Mouse (Mus musculus): ENCODE measurements around the gene Cnst. TPM values are rescaled to one million over a fixed set of nuclear protein-coding genes. Genes with fewer than 3 reads are reported as not detected.
A peak's percentile ranks its signal among the peaks of the same experiment; 100 is the strongest.

The Cnst gene
- polyA plus RNA-seq, 1 experiment, result 28.3 TPM

DNA sequence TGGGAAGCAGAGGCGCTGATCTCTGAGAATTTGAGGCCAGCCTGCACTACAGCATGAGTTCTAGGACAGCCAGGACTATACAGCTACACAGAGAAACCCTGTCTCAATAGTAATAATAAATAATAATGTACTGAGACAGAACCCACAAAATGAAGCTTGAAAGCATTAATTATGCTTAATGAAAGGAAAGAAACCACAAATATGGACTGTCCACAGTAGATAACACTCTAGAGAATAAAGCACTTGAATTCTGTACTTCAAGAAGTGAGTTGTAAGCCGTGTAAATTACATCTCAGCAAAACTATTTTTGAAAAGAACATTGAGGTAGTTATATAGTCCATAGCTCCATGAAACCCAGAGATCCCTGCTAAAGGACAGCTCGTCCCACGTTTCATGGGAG is 38.0 kb downstream of the Cnst start:
- DNase-seq, result no peak
- Histone ChIP-seq H3K36me3 (ENCODE audit: control insufficient read depth, insufficient read depth, low read length) (peaks cover 5% of the 10 kb centered on the region; the same call in 1 of the 2 replicates), H3K4me3 (ENCODE audit: control insufficient read depth, insufficient read depth, low read length) (no peak overlapping the region), H3K27ac (ENCODE audit: control insufficient read depth, insufficient read depth, low read length) (no peak overlapping the region), H3K27me3 (ENCODE audit: control insufficient read depth, insufficient read depth, low read length) (no peaks in the 10 kb centered on the region), H3K4me1 (replicated peaks; ENCODE audit: control insufficient read depth, insufficient read depth, low read length) (peaks cover 33% of the 10 kb centered on the region)
- TF ChIP-seq CTCF (IDR thresholded peaks at IDR 0.05; ENCODE audit: borderline replicate concordance, control insufficient read depth, extremely low read depth, insufficient read depth, low read length, poor library complexity) (no peak), POLR2A (IDR thresholded peaks at IDR 0.05; ENCODE audit: control insufficient read depth, extremely low read depth, insufficient read depth, low read length, poor library complexity) (no peak)
- 92% methylated on average over 4 of the region's 4 CpGs for WGBS

DNA sequence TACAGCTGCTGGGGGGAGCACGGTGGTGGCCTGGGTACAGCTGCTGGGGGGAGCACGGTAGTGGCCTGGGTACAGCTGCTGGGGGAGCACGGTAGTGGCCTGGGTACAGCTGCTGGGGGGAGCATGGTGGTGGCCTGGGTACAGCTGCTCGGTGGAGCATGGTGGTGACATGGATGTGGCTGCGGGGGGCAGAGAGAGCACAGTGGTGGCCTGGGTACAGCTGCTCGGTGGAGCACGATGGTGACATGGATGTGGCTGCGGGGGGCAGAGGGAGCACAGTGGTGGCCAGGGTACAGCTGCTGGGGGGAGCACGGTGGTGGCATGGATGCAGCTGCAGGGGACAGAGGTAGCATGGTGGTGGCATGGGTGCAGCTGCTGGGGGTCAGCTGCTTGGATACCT is 39.5 kb downstream of the Cnst start:
- no peak for TF ChIP-seq CTCF (IDR thresholded peaks at IDR 0.05; ENCODE audit: borderline replicate concordance, control insufficient read depth, extremely low read depth, insufficient read depth, low read length, poor library complexity)
- TF ChIP-seq POLR2A (IDR thresholded peaks at IDR 0.05; ENCODE audit: control insufficient read depth, extremely low read depth, insufficient read depth, low read length, poor library complexity), result no peak
- Histone ChIP-seq H3K27ac (ENCODE audit: control insufficient read depth, insufficient read depth, low read length) (no peak overlapping the region), H3K4me3 (ENCODE audit: control insufficient read depth, insufficient read depth, low read length) (no peak overlapping the region), H3K4me1 (replicated peaks; ENCODE audit: control insufficient read depth, insufficient read depth, low read length) (peaks cover 30% of the 10 kb centered on the region), H3K36me3 (ENCODE audit: control insufficient read depth, insufficient read depth, low read length) (peaks cover under 1% of the 10 kb centered on the region; the same call in 1 of the 2 replicates), H3K27me3 (ENCODE audit: control insufficient read depth, insufficient read depth, low read length) (no peaks in the 10 kb centered on the region)
- no peak for DNase-seq
- 74% methylated on average over 9 of the region's 9 CpGs for WGBS

DNA sequence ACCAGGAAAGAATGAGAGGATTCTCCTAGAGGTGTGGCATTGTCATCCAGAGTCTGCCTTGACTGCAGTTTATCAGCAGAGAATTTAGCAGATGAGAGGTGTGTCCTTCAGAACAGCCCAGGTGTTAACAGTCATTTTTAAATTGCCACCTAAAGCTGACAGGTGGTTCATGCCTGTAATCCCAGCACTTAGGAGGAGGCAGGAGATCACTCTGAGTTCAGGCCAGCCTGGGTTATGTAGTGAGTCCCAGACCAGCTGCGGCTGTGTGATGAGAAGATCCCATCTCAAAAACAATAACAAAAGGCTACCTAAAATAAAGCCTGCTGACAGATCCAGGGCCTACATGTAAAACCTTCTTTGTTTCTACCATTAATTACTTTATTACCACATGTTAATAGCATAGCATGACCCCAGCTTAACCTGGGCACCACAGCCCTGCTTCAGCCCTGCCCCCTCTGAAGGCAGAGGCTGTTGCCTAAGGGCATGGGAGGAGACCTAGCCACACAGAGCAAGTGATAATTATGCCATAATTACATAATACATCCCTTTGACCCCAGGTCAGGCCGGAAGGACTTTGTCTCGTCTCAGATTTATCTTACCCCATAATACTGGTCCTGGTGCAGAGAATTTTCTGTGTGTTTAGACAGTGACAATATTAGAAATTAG is 40.4 kb downstream of the Cnst start:
- WGBS, result 94% methylated on average over 3 of the region's 3 CpGs
- DNase-seq, result no peak
- H3K36me3 ChIP-seq (ENCODE audit: control insufficient read depth, insufficient read depth, low read length), result no peaks in the 10 kb centered on the region; the same call in 1 of the 2 replicates
- peaks cover 30% of the 10 kb centered on the region for H3K4me1 ChIP-seq (replicated peaks; ENCODE audit: control insufficient read depth, insufficient read depth, low read length)
- no peak for TF ChIP-seq CTCF (IDR thresholded peaks at IDR 0.05; ENCODE audit: borderline replicate concordance, control insufficient read depth, extremely low read depth, insufficient read depth, low read length, poor library complexity)
- no peak for TF ChIP-seq POLR2A (IDR thresholded peaks at IDR 0.05; ENCODE audit: control insufficient read depth, extremely low read depth, insufficient read depth, low read length, poor library complexity)
- no peaks in the 10 kb centered on the region for H3K27me3 ChIP-seq (ENCODE audit: control insufficient read depth, insufficient read depth, low read length)
- peak overlapping the region; percentile 49 for H3K27ac ChIP-seq (ENCODE audit: control insufficient read depth, insufficient read depth, low read length)
- H3K4me3 ChIP-seq (ENCODE audit: control insufficient read depth, insufficient read depth, low read length), result no peak overlapping the region

DNA sequence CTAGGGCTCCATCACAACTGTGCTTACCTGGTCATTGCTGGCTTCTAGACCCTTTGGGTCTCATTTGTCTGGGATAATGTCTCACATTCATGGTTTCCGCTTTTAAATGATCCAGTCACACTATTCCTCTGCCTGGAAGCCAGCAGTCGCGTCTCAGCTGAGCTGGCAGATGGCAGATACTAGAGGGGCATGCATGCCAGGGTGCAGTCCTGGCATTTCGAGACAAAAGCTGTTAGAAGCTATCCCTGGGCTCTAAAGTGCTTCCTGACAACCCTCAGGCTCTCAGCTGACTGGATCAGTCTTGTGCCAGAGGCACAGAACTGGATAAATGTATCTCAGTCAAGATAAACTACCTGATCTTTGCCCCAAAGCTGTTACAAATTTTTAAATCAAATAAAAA is 42.1 kb downstream of the Cnst start:
- peak overlapping the region; percentile 99 for H3K27ac ChIP-seq (ENCODE audit: control insufficient read depth, insufficient read depth, low read length)
- DNase-seq, result no peak
- TF ChIP-seq POLR2A (IDR thresholded peaks at IDR 0.05; ENCODE audit: control insufficient read depth, extremely low read depth, insufficient read depth, low read length, poor library complexity) (no peak), CTCF (IDR thresholded peaks at IDR 0.05; ENCODE audit: borderline replicate concordance, control insufficient read depth, extremely low read depth, insufficient read depth, low read length, poor library complexity) (no peak)
- H3K27me3 ChIP-seq (ENCODE audit: control insufficient read depth, insufficient read depth, low read length), result no peaks in the 10 kb centered on the region
- H3K4me3 ChIP-seq (ENCODE audit: control insufficient read depth, insufficient read depth, low read length), result no peak overlapping the region
- peaks cover 30% of the 10 kb centered on the region for H3K4me1 ChIP-seq (replicated peaks; ENCODE audit: control insufficient read depth, insufficient read depth, low read length)
- 84% methylated on average over 4 of the region's 4 CpGs for WGBS
- 0 out of 2 replicates have a peak, but pooled peaks cover 4% of the 10 kb centered on the region for H3K36me3 ChIP-seq (ENCODE audit: control insufficient read depth, insufficient read depth, low read length)

DNA sequence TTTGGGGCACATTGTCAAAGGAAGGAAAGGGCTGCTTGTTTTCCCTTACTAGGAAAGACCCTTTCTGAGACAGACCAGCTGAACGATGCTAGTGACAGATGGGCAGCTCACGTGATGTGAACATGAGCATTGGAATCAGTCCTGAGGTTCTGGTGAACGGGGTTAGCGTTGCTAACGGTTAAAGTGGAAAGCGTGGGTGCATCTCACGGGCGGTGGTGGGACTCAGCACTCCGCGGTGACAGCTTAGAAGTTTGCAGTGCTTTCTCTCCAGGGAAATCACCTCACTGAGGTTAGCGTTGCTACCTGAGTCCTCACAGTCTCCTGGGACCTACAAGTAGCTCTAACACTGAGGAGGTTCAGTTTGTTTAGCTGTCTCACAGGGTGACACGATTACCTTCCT is 45.5 kb downstream of the Cnst start:
- TF ChIP-seq POLR2A (IDR thresholded peaks at IDR 0.05; ENCODE audit: control insufficient read depth, extremely low read depth, insufficient read depth, low read length, poor library complexity), result no peak
- no peak overlapping the region for H3K4me3 ChIP-seq (ENCODE audit: control insufficient read depth, insufficient read depth, low read length)
- H3K4me1 ChIP-seq (replicated peaks; ENCODE audit: control insufficient read depth, insufficient read depth, low read length), result peaks cover 14% of the 10 kb centered on the region
- no peaks in the 10 kb centered on the region for H3K27me3 ChIP-seq (ENCODE audit: control insufficient read depth, insufficient read depth, low read length)
- no peak overlapping the region for H3K27ac ChIP-seq (ENCODE audit: control insufficient read depth, insufficient read depth, low read length)
- 0 out of 2 replicates have a peak, but pooled peaks cover 5% of the 10 kb centered on the region for H3K36me3 ChIP-seq (ENCODE audit: control insufficient read depth, insufficient read depth, low read length)
- DNase-seq, result no peak
- 90% methylated on average over 12 of the region's 12 CpGs for WGBS

DNA sequence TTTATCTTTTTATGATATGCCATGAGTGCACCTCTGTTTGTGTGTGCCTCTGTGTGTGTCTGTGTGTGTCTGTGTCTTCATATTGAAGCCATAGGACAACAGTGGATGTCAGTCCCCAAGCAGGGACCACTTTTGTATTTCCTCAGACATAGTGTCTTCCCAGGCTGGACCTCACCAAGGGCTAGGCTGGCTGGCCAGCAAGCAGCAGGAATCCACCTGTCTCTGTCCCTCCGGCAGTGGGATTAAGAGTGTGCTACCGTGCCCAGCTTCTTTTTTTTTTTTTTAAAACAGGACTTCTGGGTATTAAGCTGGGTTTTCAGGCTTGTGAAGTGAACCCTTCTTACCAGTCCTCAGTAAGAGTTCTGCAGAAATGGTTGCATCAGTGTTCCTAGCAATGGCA is 46.0 kb downstream of the Cnst start:
- no peak overlapping the region for H3K27ac ChIP-seq (ENCODE audit: control insufficient read depth, insufficient read depth, low read length)
- 0 out of 2 replicates have a peak, but pooled peaks cover 5% of the 10 kb centered on the region for H3K36me3 ChIP-seq (ENCODE audit: control insufficient read depth, insufficient read depth, low read length)
- no peak for DNase-seq
- 98% methylated on average over 2 of the region's 2 CpGs for WGBS
- no peaks in the 10 kb centered on the region for H3K27me3 ChIP-seq (ENCODE audit: control insufficient read depth, insufficient read depth, low read length)
- TF ChIP-seq CTCF (IDR thresholded peaks at IDR 0.05; ENCODE audit: borderline replicate concordance, control insufficient read depth, extremely low read depth, insufficient read depth, low read length, poor library complexity) (no peak), POLR2A (IDR thresholded peaks at IDR 0.05; ENCODE audit: control insufficient read depth, extremely low read depth, insufficient read depth, low read length, poor library complexity) (no peak)
- H3K4me1 ChIP-seq (replicated peaks; ENCODE audit: control insufficient read depth, insufficient read depth, low read length), result peaks cover 13% of the 10 kb centered on the region
- no peak overlapping the region for H3K4me3 ChIP-seq (ENCODE audit: control insufficient read depth, insufficient read depth, low read length)

DNA sequence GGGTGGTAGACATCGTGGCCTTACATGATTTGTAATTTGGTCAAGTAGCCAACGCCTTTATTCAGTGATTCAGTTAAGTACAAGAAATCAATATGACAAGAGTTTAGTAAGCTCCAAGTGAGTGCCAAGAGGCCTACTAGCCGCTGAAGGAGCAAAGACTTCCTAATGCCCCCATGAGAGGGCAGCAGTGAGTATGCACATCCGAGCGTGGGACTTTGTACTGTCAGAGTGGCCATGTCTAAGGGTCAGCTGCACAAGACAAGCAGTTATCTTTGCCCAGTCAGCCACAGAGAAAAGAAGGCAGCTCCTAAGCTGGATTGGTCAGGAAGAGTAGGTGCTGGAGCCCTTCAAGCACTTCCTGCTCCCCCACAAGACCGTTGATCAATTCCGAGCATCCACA is 46.8 kb downstream of the Cnst start:
- no peaks in the 10 kb centered on the region for H3K27me3 ChIP-seq (ENCODE audit: control insufficient read depth, insufficient read depth, low read length)
- 96% methylated on average over 7 of the region's 7 CpGs for WGBS
- no peak overlapping the region for H3K27ac ChIP-seq (ENCODE audit: control insufficient read depth, insufficient read depth, low read length)
- 0 out of 2 replicates have a peak, but pooled peaks cover 5% of the 10 kb centered on the region for H3K36me3 ChIP-seq (ENCODE audit: control insufficient read depth, insufficient read depth, low read length)
- peak; percentile 24 for DNase-seq
- TF ChIP-seq POLR2A (IDR thresholded peaks at IDR 0.05; ENCODE audit: control insufficient read depth, extremely low read depth, insufficient read depth, low read length, poor library complexity) (no peak), CTCF (IDR thresholded peaks at IDR 0.05; ENCODE audit: borderline replicate concordance, control insufficient read depth, extremely low read depth, insufficient read depth, low read length, poor library complexity) (no peak)
- H3K4me3 ChIP-seq (ENCODE audit: control insufficient read depth, insufficient read depth, low read length), result no peak overlapping the region
- peaks cover 7% of the 10 kb centered on the region for H3K4me1 ChIP-seq (replicated peaks; ENCODE audit: control insufficient read depth, insufficient read depth, low read length)

Data from thymus, adult 2 months (tissue).